Mouse (Mus musculus): ENCODE results near the gene Abhd2. TPM values are rescaled to one million over a fixed set of nuclear protein-coding genes. Genes with fewer than 3 reads are reported as not detected.
A peak's percentile ranks its signal among the peaks of the same experiment; 100 is the strongest.

The Abhd2 gene
- polyA plus RNA-seq, 1 experiment from 2014 or later = 4.3 TPM

- H3K27me3 ChIP-seq (replicated peaks) = no peaks in the 10 kb centered on the region; the same call in 1 of the 2 replicates
- WGBS = 60% methylated on average over 4 of the region's 4 CpGs
Observed at GRCm38 (mm10) chr7:79266228-79266627, 6.8 kb upstream of the Abhd2 start.

GRCm38 (mm10) chr7:79267690-79268388 is 5.2 kb upstream of the Abhd2 start:
- Histone ChIP-seq H3K27ac (replicated peaks) (no peak overlapping the region), H3K4me1 (peaks cover 26% of the 10 kb centered on the region), H3K27me3 (replicated peaks) (no peaks in the 10 kb centered on the region; the same call in 1 of the 2 replicates), H3K4me2 (no peak overlapping the region), H3K9ac (no peak overlapping the region), H3K36me3 (no peaks in the 10 kb centered on the region), H3K9me3 (no peaks in the 10 kb centered on the region), H3K4me3 (no peak overlapping the region)
- WGBS = 44% methylated on average over 7 of the region's 7 CpGs
- no peak for ATAC-seq (ENCODE audit: extremely low read depth, insufficient number of reproducible peaks, low FRiP score, low TSS enrichment)

More at GRCm38 (mm10) chr7:79266228-79266627, 6.8 kb upstream of the Abhd2 start:
- ATAC-seq (ENCODE audit: extremely low read depth, insufficient number of reproducible peaks, low FRiP score, low TSS enrichment) = no peak
- no peak overlapping the region for H3K4me3 ChIP-seq
- no peak overlapping the region for H3K27ac ChIP-seq (replicated peaks)
- H3K36me3 ChIP-seq = no peaks in the 10 kb centered on the region
- no peak overlapping the region for H3K4me2 ChIP-seq
- H3K4me1 ChIP-seq = peaks cover 20% of the 10 kb centered on the region
- no peak overlapping the region for H3K9ac ChIP-seq
- no peaks in the 10 kb centered on the region for H3K9me3 ChIP-seq

- Histone ChIP-seq H3K4me1 (peaks cover 31% of the 10 kb centered on the region), H3K36me3 (no peaks in the 10 kb centered on the region), H3K9ac (no peak overlapping the region), H3K4me3 (no peak overlapping the region), H3K4me2 (no peak overlapping the region), H3K27ac (replicated peaks) (peak overlapping the region; percentile 29; the same call in 1 of the 2 replicates), H3K27me3 (replicated peaks) (no peaks in the 10 kb centered on the region), H3K9me3 (no peaks in the 10 kb centered on the region)
- ATAC-seq (ENCODE audit: extremely low read depth, insufficient number of reproducible peaks, low FRiP score, low TSS enrichment) = no peak
- WGBS = 91% methylated on average over 8 of the region's 8 CpGs
Observed at GRCm38 (mm10) chr7:79268897-79269296, 4.1 kb upstream of the Abhd2 start.

GRCm38 (mm10) chr7:79269411-79269810 is 3.6 kb upstream of the Abhd2 start:
- Histone ChIP-seq H3K4me2 (peak overlapping the region; percentile 7; the same call in 1 of the 2 replicates), H3K9me3 (no peaks in the 10 kb centered on the region), H3K4me3 (no peak overlapping the region), H3K36me3 (no peaks in the 10 kb centered on the region), H3K4me1 (peaks cover 36% of the 10 kb centered on the region), H3K9ac (no peak overlapping the region; the same call in 1 of the 2 replicates), H3K27ac (replicated peaks) (peak overlapping the region; percentile 29), H3K27me3 (replicated peaks) (no peaks in the 10 kb centered on the region)
- no peak for ATAC-seq (ENCODE audit: extremely low read depth, insufficient number of reproducible peaks, low FRiP score, low TSS enrichment)
- 22% methylated on average over 8 of the region's 8 CpGs for WGBS

GRCm38 (mm10) chr7:79269866-79270265 is 3.1 kb upstream of the Abhd2 start:
- Histone ChIP-seq H3K4me3 (no peak overlapping the region), H3K4me2 (peak overlapping the region; percentile 7; the same call in 1 of the 2 replicates), H3K4me1 (peaks cover 41% of the 10 kb centered on the region), H3K9me3 (no peaks in the 10 kb centered on the region), H3K9ac (no peak overlapping the region), H3K27me3 (replicated peaks) (no peaks in the 10 kb centered on the region), H3K36me3 (no peaks in the 10 kb centered on the region), H3K27ac (replicated peaks) (peak overlapping the region; percentile 29)
- no peak for ATAC-seq (ENCODE audit: extremely low read depth, insufficient number of reproducible peaks, low FRiP score, low TSS enrichment)
- WGBS = 52% methylated on average over 1 of the region's 1 CpGs

GRCm38 (mm10) chr7:79270961-79271387 is 2.0 kb upstream of the Abhd2 start:
- Histone ChIP-seq H3K4me1 (peaks cover 52% of the 10 kb centered on the region), H3K4me2 (no peak overlapping the region), H3K9ac (no peak overlapping the region), H3K9me3 (no peaks in the 10 kb centered on the region), H3K36me3 (no peaks in the 10 kb centered on the region), H3K27ac (replicated peaks) (no peak overlapping the region), H3K27me3 (replicated peaks) (no peaks in the 10 kb centered on the region), H3K4me3 (no peak overlapping the region)
- no peak for ATAC-seq (ENCODE audit: extremely low read depth, insufficient number of reproducible peaks, low FRiP score, low TSS enrichment)
- WGBS = 54% methylated on average over 9 of the region's 9 CpGs

- 70% methylated on average over 16 of the region's 16 CpGs for WGBS
- H3K9ac ChIP-seq = peak overlapping the region; percentile 48; the same call in 1 of the 2 replicates
Observed at GRCm38 (mm10) chr7:79271861-79272788, 874 bp upstream of the Abhd2 start.

GRCm38 (mm10) chr7:79273738-79274472 is 906 bp downstream of the Abhd2 start:
- Histone ChIP-seq H3K4me2 (peak overlapping the region; percentile 89), H3K4me1 (peaks cover 67% of the 10 kb centered on the region), H3K27ac (replicated peaks) (peak overlapping the region; percentile 63), H3K36me3 (no peaks in the 10 kb centered on the region), H3K9me3 (no peaks in the 10 kb centered on the region), H3K27me3 (replicated peaks) (no peaks in the 10 kb centered on the region), H3K4me3 (peak overlapping the region; percentile 80), H3K9ac (peak overlapping the region; percentile 88)
- WGBS = 20% methylated on average over 15 of the region's 15 CpGs
- ATAC-seq (ENCODE audit: extremely low read depth, insufficient number of reproducible peaks, low FRiP score, low TSS enrichment) = no peak

More at GRCm38 (mm10) chr7:79271861-79272788, 874 bp upstream of the Abhd2 start:
- Histone ChIP-seq H3K4me1 (peaks cover 62% of the 10 kb centered on the region), H3K4me2 (peak overlapping the region; percentile 72), H3K36me3 (no peaks in the 10 kb centered on the region), H3K27ac (replicated peaks) (peak overlapping the region; percentile 43), H3K27me3 (replicated peaks) (no peaks in the 10 kb centered on the region), H3K9me3 (no peaks in the 10 kb centered on the region), H3K4me3 (peak overlapping the region; percentile 80)
- ATAC-seq (ENCODE audit: extremely low read depth, insufficient number of reproducible peaks, low FRiP score, low TSS enrichment) = 0 out of 2 replicates have a peak, but pooled peaks have one; percentile 0

GRCm38 (mm10) chr7:79274473-79275010 is 1.5 kb downstream of the Abhd2 start:
- Histone ChIP-seq H3K36me3 (no peaks in the 10 kb centered on the region), H3K9ac (peak overlapping the region; percentile 88), H3K27ac (replicated peaks) (no peak overlapping the region), H3K9me3 (no peaks in the 10 kb centered on the region), H3K4me2 (peak overlapping the region; percentile 89), H3K27me3 (replicated peaks) (no peaks in the 10 kb centered on the region), H3K4me3 (peak overlapping the region; percentile 80), H3K4me1 (peaks cover 67% of the 10 kb centered on the region)
- no peak for ATAC-seq (ENCODE audit: extremely low read depth, insufficient number of reproducible peaks, low FRiP score, low TSS enrichment)
- 79% methylated on average over 8 of the region's 8 CpGs for WGBS

- ATAC-seq (ENCODE audit: extremely low read depth, insufficient number of reproducible peaks, low FRiP score, low TSS enrichment) = no peak
- Histone ChIP-seq H3K4me3 (peak overlapping the region; percentile 80), H3K36me3 (no peaks in the 10 kb centered on the region), H3K9ac (peak overlapping the region; percentile 74), H3K4me2 (peak overlapping the region; percentile 89), H3K9me3 (no peaks in the 10 kb centered on the region), H3K27ac (replicated peaks) (peak overlapping the region; percentile 55), H3K27me3 (replicated peaks) (no peaks in the 10 kb centered on the region), H3K4me1 (peaks cover 64% of the 10 kb centered on the region)
- 17% methylated on average over 11 of the region's 11 CpGs for WGBS
Observed at GRCm38 (mm10) chr7:79275345-79275744, 2.3 kb downstream of the Abhd2 start.

All from heart, embryonic 13.5 days (tissue).